Comparison of ENCODE assay signal across 15 mouse cellular contexts in the genomic region with DNA sequence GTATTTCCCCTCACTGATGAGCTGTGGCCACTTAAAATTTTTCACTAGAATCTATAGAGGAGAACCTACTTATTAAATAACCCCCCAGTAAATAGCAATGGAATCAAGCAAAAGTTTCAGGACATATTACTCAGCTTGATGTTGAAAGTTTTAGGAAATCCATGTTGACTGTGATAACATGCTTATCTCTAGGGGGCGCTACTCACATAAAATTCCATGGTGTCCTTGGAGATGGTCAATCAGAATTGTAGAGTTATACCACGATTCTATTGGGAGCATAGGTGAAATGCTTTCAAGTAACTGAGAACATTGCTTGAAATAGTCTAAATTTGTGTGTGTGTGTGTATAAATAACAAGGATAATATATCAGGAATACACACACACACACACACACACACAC. TPM values are rescaled to one million over a fixed set of nuclear protein-coding genes. Genes with fewer than 3 reads are reported as not detected.
A peak's percentile ranks its signal among the peaks of the same experiment; 100 is the strongest.
DNase-seq lines count a peak whose midpoint lies in the region; ATAC-seq and TF ChIP-seq lines count a peak whose summit lies in the region.
"Had no signal": no experiment of that assay in that cellular context is flagged by ENCODE, and none has a peak within 500 bp of the region (broad histone marks: within the 10 kb centered on the region; RNA-seq: fewer than 3 reads in every experiment).

No protein-coding gene starts in this region.

- no peak overlapping the region for H3K4me2 ChIP-seq in lung, embryonic 14.5 days
- H3K4me2 ChIP-seq: limb, embryonic 15.5 days had no signal

- H3K27ac ChIP-seq in gastrocnemius, adult 2 months: no peak overlapping the region
- H3K27ac ChIP-seq in lung, embryonic 14.5 days (ENCODE audit: low read depth): no peak overlapping the region
- H3K27ac ChIP-seq: limb, embryonic 15.5 days had no signal

- peak; percentile 6; the same call in 1 of the 2 replicates for TF ChIP-seq CTCF in gastrocnemius, adult 2 months (IDR thresholded peaks at IDR 0.05)
- TF ChIP-seq CTCF in lung, embryonic 14.5 days (IDR thresholded peaks at IDR 0.05; ENCODE audit: low read depth): 0 out of 2 replicates have a peak, but pooled peaks have one; percentile 25
- no peak for TF ChIP-seq CTCF in lung, adult 2 months (IDR thresholded peaks at IDR 0.05; ENCODE audit: insufficient read depth, low read length)

- H3K27me3 ChIP-seq in lung, embryonic 14.5 days (ENCODE audit: insufficient read depth, low read length): no peaks in the 10 kb centered on the region
- H3K27me3 ChIP-seq: limb, embryonic 15.5 days had no signal

- no peaks in the 10 kb centered on the region for H3K9me3 ChIP-seq in lung, embryonic 14.5 days (ENCODE audit: low read depth, low read length)
- H3K9me3 ChIP-seq: limb, embryonic 15.5 days; megakaryocyte, embryonic 14.5 days had no signal

- no peak overlapping the region for H3K9ac ChIP-seq in lung, embryonic 14.5 days
- H3K9ac ChIP-seq: forebrain, postnatal 0 days; limb, embryonic 15.5 days had no signal

- 41% methylated on average over 2 of the region's 2 CpGs for WGBS in lung, embryonic 14.5 days
- 31% methylated on average over 2 of the region's 2 CpGs for WGBS in lung, adult 2 months

- ATAC-seq in lung, embryonic 14.5 days (ENCODE audit: insufficient read depth): no peak
- ATAC-seq: forebrain, postnatal 0 days had no signal

- H3K36me3 ChIP-seq in lung, embryonic 14.5 days (ENCODE audit: insufficient read depth): no peaks in the 10 kb centered on the region
- H3K36me3 ChIP-seq: limb, embryonic 15.5 days had no signal

- intact Hi-C loops in gastrocnemius, adult 2 months (cut with DNase I): no loop called here

- no peak for TF ChIP-seq POLR2A in lung, adult 2 months (IDR thresholded peaks at IDR 0.05; ENCODE audit: borderline replicate concordance, extremely low read depth, low read depth, low read length)

- no peak overlapping the region for H3K4me3 ChIP-seq in gastrocnemius, adult 2 months
- H3K4me3 ChIP-seq in lung, embryonic 14.5 days (ENCODE audit: low read depth, low read length): no peak overlapping the region
- H3K4me3 ChIP-seq in lung, adult 2 months (replicated peaks; ENCODE audit: extremely low read depth, low read depth, low read length): no peak overlapping the region
- H3K4me3 ChIP-seq: limb, embryonic 15.5 days; megakaryocyte, embryonic 14.5 days had no signal

- H3K4me1 ChIP-seq in lung, embryonic 14.5 days (ENCODE audit: insufficient read depth): no peaks in the 10 kb centered on the region
- no peaks in the 10 kb centered on the region for H3K4me1 ChIP-seq in lung, adult 2 months (ENCODE audit: control insufficient read depth, insufficient read depth, low read length)
- H3K4me1 ChIP-seq: limb, embryonic 15.5 days had no signal

- DNase-seq in gastrocnemius, adult 2 months: no peak
- DNase-seq in gastrocnemius, postnatal 25 days: no peak
- peak; percentile 20 for DNase-seq in lung, embryonic 14.5 days
- no peak for DNase-seq in lung, adult 2 months
- peak; percentile 28 for DNase-seq in NIH3T3 (ENCODE audit: low read depth)
- peak; percentile 64 for DNase-seq in naive thymus-derived CD4-positive, alpha-beta T cell, adult 2 months (ENCODE audit: low read depth)
- no peak for DNase-seq in right cerebral cortex, postnatal 36 days (ENCODE audit: low spot score in 2 of 2)
- DNase-seq in frontal cortex, postnatal 25 days (ENCODE audit: low spot score in 2 of 2): no peak
- DNase-seq: cerebellum, postnatal 14 days; forebrain, postnatal 0 days; kidney, postnatal 14 days; layer of hippocampus, postnatal 36 days had no signal

RNA-seq across cellular contexts. Expression of a gene that starts 6.8 kb away (rescaled TPM):
- total RNA-seq in gastrocnemius, adult 2 months (2021): not detected
- under 1 TPM in 1 of 2 experiments, not detected in 1; 0.08 TPM for total RNA-seq in gastrocnemius, postnatal 25 days (2021)
- not detected in 2 replicates for polyA plus RNA-seq in lung, embryonic 14.5 days (2014; fragmentation: Nextera tagmentation; extraction: Ambion mirVana)
- polyA plus RNA-seq in lung, adult 2 months (2012; rRNA removed): 0.33 and 0.58 TPM in 2 replicates
- total RNA-seq: forebrain, postnatal 0 days; layer of hippocampus, postnatal 36 days had no signal
- polyA plus RNA-seq: forebrain, postnatal 0 days; small intestine, adult 2 months had no signal

RNA-seq across cellular contexts. Expression of a gene that starts 7.0 kb away (rescaled TPM):
- under 1 TPM in 1 of 2 experiments, not detected in 1; 0.15 TPM for total RNA-seq in gastrocnemius, adult 2 months (2021)
- under 1 TPM; 0.08 to 0.15 TPM for total RNA-seq in gastrocnemius, postnatal 25 days (2021)
- 0.26 and 0.61 TPM in 2 replicates for polyA plus RNA-seq in lung, embryonic 14.5 days (2014; fragmentation: Nextera tagmentation; extraction: Ambion mirVana)
- polyA plus RNA-seq in lung, adult 2 months (2012; rRNA removed): 6.3 and 11.1 TPM in 2 replicates
- total RNA-seq: layer of hippocampus, postnatal 36 days had no signal

Comparison
In these comparisons a context has a peak if more than half of its experiments do, and no peak if none do; other contexts are left out.
1. DNase-seq: peak in lung, embryonic 14.5 days (single experiment), NIH3T3 (single experiment) and naive thymus-derived CD4-positive, alpha-beta T cell, adult 2 months (single experiment); none in gastrocnemius, adult 2 months (single experiment), gastrocnemius, postnatal 25 days (single experiment), lung, adult 2 months (single experiment), right cerebral cortex, postnatal 36 days (0 of 2) and frontal cortex, postnatal 25 days (0 of 2).